Mouse (Mus musculus): ENCODE data around the gene Camk2n2. TPM values are rescaled to one million over a fixed set of nuclear protein-coding genes. Genes with fewer than 3 reads are reported as not detected.
A peak's percentile ranks its signal among the peaks of the same experiment; 100 is the strongest.

Camk2n2 gene
- polyA plus RNA-seq, 1 experiment = 1.3 TPM

GRCm38 (mm10) chr16:20611357-20612227 lies 9.5 kb downstream of the Camk2n2 start, which contains the start of the genes Eef1akmt4, Gm49333 and Alg3:
Gene Eef1akmt4 (plus strand): TSS chr16:20611593.
Gene Gm49333 (plus strand): TSS chr16:20611610.
Gene Alg3 (minus strand): TSS chr16:20611735.
- Histone ChIP-seq H3K4me3 (ENCODE audit: extremely low read depth, insufficient read depth, insufficient read length) (peak within 1 kb of the TSS; percentile 80), H3K4me1 (ENCODE audit: control insufficient read depth, insufficient read depth, insufficient read length) (peaks cover 2% of the 10 kb centered on the region), H3K36me3 (ENCODE audit: control insufficient read depth, insufficient read depth, low read length) (peaks cover 8% of the 10 kb centered on the region; the same call in 1 of the 2 replicates), H3K27me3 (ENCODE audit: control insufficient read depth, insufficient read depth, low read length) (no peaks in the 10 kb centered on the region), H3K27ac (ENCODE audit: insufficient read depth, low read length) (peak within 1 kb of the TSS; percentile 24)
- WGBS = 1% methylated on average over 41 of the region's 41 CpGs
- TF ChIP-seq POLR2A (IDR thresholded peaks at IDR 0.05; ENCODE audit: low read depth, low read length) (no peak; the same call in 1 of the 2 replicates), CTCF (IDR thresholded peaks at IDR 0.05; ENCODE audit: extremely low read depth, insufficient read depth, insufficient read length, insufficient replicate concordance) (no peak)
- DNase-seq (ENCODE audit: low read depth in 1 of 2, low spot score in 2 of 2) = peak; percentile 75 to 81

- H3K4me1 ChIP-seq (ENCODE audit: control insufficient read depth, insufficient read depth, insufficient read length) = peaks cover 2% of the 10 kb centered on the region
- peaks cover 10% of the 10 kb centered on the region; the same call in 1 of the 2 replicates for H3K36me3 ChIP-seq (ENCODE audit: control insufficient read depth, insufficient read depth, low read length)
- peak; percentile 62 to 72 for DNase-seq (ENCODE audit: low read depth in 1 of 2, low spot score in 2 of 2)
- no peaks in the 10 kb centered on the region for H3K27me3 ChIP-seq (ENCODE audit: control insufficient read depth, insufficient read depth, low read length)
- WGBS = 1% methylated on average over 28 of the region's 28 CpGs
- no peak for TF ChIP-seq CTCF (IDR thresholded peaks at IDR 0.05; ENCODE audit: extremely low read depth, insufficient read depth, insufficient read length, insufficient replicate concordance)
- TF ChIP-seq POLR2A (IDR thresholded peaks at IDR 0.05; ENCODE audit: low read depth, low read length) = peak; percentile 84
- peak overlapping the region; percentile 80 for H3K4me3 ChIP-seq (ENCODE audit: extremely low read depth, insufficient read depth, insufficient read length)
- peak overlapping the region; percentile 24 for H3K27ac ChIP-seq (ENCODE audit: insufficient read depth, low read length)
Measured at GRCm38 (mm10) chr16:20610501-20611356, 10.4 kb downstream of the Camk2n2 start.

- WGBS = 84% methylated on average over 9 of the region's 9 CpGs
- H3K36me3 ChIP-seq (ENCODE audit: control insufficient read depth, insufficient read depth, low read length) = peaks cover 17% of the 10 kb centered on the region
Measured at GRCm38 (mm10) chr16:20604705-20605104, 16.4 kb downstream of the Camk2n2 start.

GRCm38 (mm10) chr16:20600511-20600910 lies 20.6 kb downstream of the Camk2n2 start:
- Histone ChIP-seq H3K27me3 (ENCODE audit: control insufficient read depth, insufficient read depth, low read length) (no peaks in the 10 kb centered on the region), H3K4me3 (ENCODE audit: extremely low read depth, insufficient read depth, insufficient read length) (no peak overlapping the region), H3K27ac (ENCODE audit: insufficient read depth, low read length) (no peak overlapping the region), H3K36me3 (ENCODE audit: control insufficient read depth, insufficient read depth, low read length) (peaks cover 4% of the 10 kb centered on the region), H3K4me1 (ENCODE audit: control insufficient read depth, insufficient read depth, insufficient read length) (no peaks in the 10 kb centered on the region)
- no peak for TF ChIP-seq CTCF (IDR thresholded peaks at IDR 0.05; ENCODE audit: extremely low read depth, insufficient read depth, insufficient read length, insufficient replicate concordance)
- no peak for TF ChIP-seq POLR2A (IDR thresholded peaks at IDR 0.05; ENCODE audit: low read depth, low read length)
- WGBS = 78% methylated on average over 5 of the region's 5 CpGs
- DNase-seq (ENCODE audit: low read depth in 1 of 2, low spot score in 2 of 2) = no peak

More at GRCm38 (mm10) chr16:20604705-20605104, 16.4 kb downstream of the Camk2n2 start:
- DNase-seq (ENCODE audit: low read depth in 1 of 2, low spot score in 2 of 2) = no peak
- Histone ChIP-seq H3K27me3 (ENCODE audit: control insufficient read depth, insufficient read depth, low read length) (no peaks in the 10 kb centered on the region), H3K4me3 (ENCODE audit: extremely low read depth, insufficient read depth, insufficient read length) (no peak overlapping the region), H3K27ac (ENCODE audit: insufficient read depth, low read length) (no peak overlapping the region), H3K4me1 (ENCODE audit: control insufficient read depth, insufficient read depth, insufficient read length) (no peaks in the 10 kb centered on the region)
- TF ChIP-seq POLR2A (IDR thresholded peaks at IDR 0.05; ENCODE audit: low read depth, low read length) = no peak
- no peak for TF ChIP-seq CTCF (IDR thresholded peaks at IDR 0.05; ENCODE audit: extremely low read depth, insufficient read depth, insufficient read length, insufficient replicate concordance)

GRCm38 (mm10) chr16:20596687-20597441 lies 24.2 kb downstream of the Camk2n2 start:
- no peak overlapping the region for H3K27ac ChIP-seq (ENCODE audit: insufficient read depth, low read length)
- no peaks in the 10 kb centered on the region; the same call in none of the 2 replicates for H3K27me3 ChIP-seq (ENCODE audit: control insufficient read depth, insufficient read depth, low read length)
- H3K4me1 ChIP-seq (ENCODE audit: control insufficient read depth, insufficient read depth, insufficient read length) = no peaks in the 10 kb centered on the region
- no peaks in the 10 kb centered on the region for H3K36me3 ChIP-seq (ENCODE audit: control insufficient read depth, insufficient read depth, low read length)
- WGBS = 72% methylated on average over 7 of the region's 7 CpGs
- DNase-seq (ENCODE audit: low read depth in 1 of 2, low spot score in 2 of 2) = no peak
- TF ChIP-seq POLR2A (IDR thresholded peaks at IDR 0.05; ENCODE audit: low read depth, low read length) = no peak
- TF ChIP-seq CTCF (IDR thresholded peaks at IDR 0.05; ENCODE audit: extremely low read depth, insufficient read depth, insufficient read length, insufficient replicate concordance) = no peak
- no peak overlapping the region for H3K4me3 ChIP-seq (ENCODE audit: extremely low read depth, insufficient read depth, insufficient read length)

- TF ChIP-seq CTCF (IDR thresholded peaks at IDR 0.05; ENCODE audit: extremely low read depth, insufficient read depth, insufficient read length, insufficient replicate concordance) = no peak
- no peak for DNase-seq (ENCODE audit: low read depth in 1 of 2, low spot score in 2 of 2)
- 82% methylated on average over 4 of the region's 4 CpGs for WGBS
- H3K4me1 ChIP-seq (ENCODE audit: control insufficient read depth, insufficient read depth, insufficient read length) = no peaks in the 10 kb centered on the region
- H3K27ac ChIP-seq (ENCODE audit: insufficient read depth, low read length) = no peak overlapping the region
- H3K36me3 ChIP-seq (ENCODE audit: control insufficient read depth, insufficient read depth, low read length) = no peaks in the 10 kb centered on the region
- no peak overlapping the region for H3K4me3 ChIP-seq (ENCODE audit: extremely low read depth, insufficient read depth, insufficient read length)
- peaks cover 3% of the 10 kb centered on the region for H3K27me3 ChIP-seq (ENCODE audit: control insufficient read depth, insufficient read depth, low read length)
Measured at GRCm38 (mm10) chr16:20595737-20596136, 25.4 kb downstream of the Camk2n2 start.
